Mouse (Mus musculus) MEL (cell line): Measurements from ENCODE around the gene Dnajc21. TPM values are rescaled to one million over a fixed set of nuclear protein-coding genes. Genes with fewer than 3 reads are reported as not detected.
A peak's percentile ranks its signal among the peaks of the same experiment; 100 is the strongest.

Experiments used
- DNase-seq: peaks from one replicate; pipeline ENCODE4 v3.0.0; 2011; ENCODE audit warnings: low read depth, low spot score
- H3K27ac ChIP-seq: 2 replicates; pipeline ENCODE4 v1.5.1; 2012; ENCODE audit warnings: low read depth, mild to moderate bottlenecking, control low read depth, low read length, moderate library complexity; ENCODE audit not compliant: control insufficient read depth
- H3K27me3 ChIP-seq, 2 experiments: fragments of 150-350 bp in 1 of 2; sonication (generic) in 1 of 2; 2 replicates each; pipeline ENCODE4 v1.6.1; 2012; ENCODE audit warnings: low read length in 2 of 2, mild to moderate bottlenecking in 2 of 2, improper control_type of control experiment in 1 of 2, moderate library complexity in 1 of 2; ENCODE audit not compliant: insufficient read depth in 2 of 2, control insufficient read depth in 1 of 2
- H3K36me3 ChIP-seq, 2 experiments: 2 replicates each; pipeline ENCODE4 v1.6.1; 2012 to 2014; ENCODE audit warnings: low read length in 2 of 2, improper control_type of control experiment in 1 of 2, inconsistent platforms in 1 of 2, mild to moderate bottlenecking in 1 of 2; ENCODE audit not compliant: insufficient read depth in 2 of 2, control insufficient read depth in 1 of 2
- H3K4me1 ChIP-seq, 2 experiments: fragments of 150-350 bp in 1 of 2; sonication (generic) in 1 of 2; 2 replicates each; pipeline ENCODE4 v1.6.1; 2012; ENCODE audit warnings: low read length in 2 of 2, improper control_type of control experiment in 1 of 2, mild to moderate bottlenecking in 1 of 2; ENCODE audit not compliant: insufficient read depth in 2 of 2, control insufficient read depth in 1 of 2
- H3K4me3 ChIP-seq, 2 experiments: fragments of 150-350 bp in 1 of 2; sonication (generic) in 1 of 2; 2 replicates each; pipeline ENCODE4 v1.5.1; 2012; ENCODE audit warnings: low read depth in 2 of 2, low read length in 2 of 2, mild to moderate bottlenecking in 2 of 2, moderate library complexity in 2 of 2, control low read depth in 1 of 2, improper control_type of control experiment in 1 of 2; ENCODE audit not compliant: control insufficient read depth in 1 of 2, insufficient read depth in 1 of 2
- H3K79me2 ChIP-seq: 2 replicates; pipeline ENCODE4 v1.6.1; 2012; ENCODE audit warnings: mild to moderate bottlenecking, low read length, moderate library complexity; ENCODE audit not compliant: control insufficient read depth, poor library complexity, insufficient read depth
- H3K9ac ChIP-seq: 2 replicates; pipeline ENCODE4 v1.6.1; 2012; ENCODE audit warnings: low read depth, mild to moderate bottlenecking, control low read depth, low read length, moderate library complexity; ENCODE audit not compliant: control insufficient read depth, poor library complexity, severe bottlenecking
- H3K9me3 ChIP-seq: fragments of 150-350 bp; sonication (generic); replicated peaks from 2 replicates; pipeline ENCODE4 v1.6.1; 2012; ENCODE audit warnings: mild to moderate bottlenecking, low read length, improper control_type of control experiment, moderate library complexity; ENCODE audit not compliant: insufficient read depth
- BHLHE40 ChIP-seq: IDR thresholded peaks from 2 replicates; pipeline ENCODE4 v1.6.1; 2012; ENCODE audit warnings: low read depth, mild to moderate bottlenecking, inconsistent platforms, low read length, improper control_type of control experiment, borderline replicate concordance
- CHD1 ChIP-seq: IDR thresholded peaks from 2 replicates; pipeline ENCODE4 v1.6.1; 2012; ENCODE audit warnings: low read depth, mild to moderate bottlenecking, inconsistent platforms, low read length, improper control_type of control experiment
- CHD2 ChIP-seq: IDR thresholded peaks from 2 replicates; pipeline ENCODE4 v1.6.1; 2011; ENCODE audit warnings: low read length, improper control_type of control experiment
- CTCF ChIP-seq, 3 experiments: IDR thresholded peaks in 2 of 3; conservative IDR thresholded peaks in 1 of 3; 2 replicates each; pipeline ENCODE4 v1.5.1; 2011 to 2012; ENCODE audit warnings: low read length in 3 of 3, low read depth in 2 of 3, mild to moderate bottlenecking in 2 of 3, improper control_type of control experiment in 1 of 3, inconsistent platforms in 1 of 3, mixed read lengths in 1 of 3, moderate library complexity in 1 of 3; ENCODE audit not compliant: control insufficient read depth in 1 of 3, insufficient read depth in 1 of 3, poor library complexity in 1 of 3, severe bottlenecking in 1 of 3
- E2F4 ChIP-seq: IDR thresholded peaks from 2 replicates; pipeline ENCODE4 v1.6.1; 2011; ENCODE audit warnings: low read depth, low read length, improper control_type of control experiment, borderline replicate concordance
- ELF1 ChIP-seq: IDR thresholded peaks from 2 replicates; pipeline ENCODE4 v1.6.1; 2014; ENCODE audit warnings: low read depth, mild to moderate bottlenecking, inconsistent platforms, low read length, improper control_type of control experiment, moderate library complexity
- EP300 ChIP-seq, 2 experiments: IDR thresholded peaks; 2 replicates each; pipeline ENCODE4 v1.6.1; 2011; ENCODE audit warnings: improper control_type of control experiment in 2 of 2, low read length in 2 of 2, low read depth in 1 of 2, mild to moderate bottlenecking in 1 of 2
- ETS1 ChIP-seq: IDR thresholded peaks from 2 replicates; pipeline ENCODE4 v1.6.1; 2012; ENCODE audit warnings: low read depth, mild to moderate bottlenecking, inconsistent platforms, low read length, improper control_type of control experiment, moderate library complexity
- GATA1 ChIP-seq: IDR thresholded peaks from 2 replicates; pipeline ENCODE4 v1.6.1; 2011; ENCODE audit warnings: low read depth, low read length, improper control_type of control experiment
- HCFC1 ChIP-seq: IDR thresholded peaks from 2 replicates; pipeline ENCODE4 v1.6.1; 2012; ENCODE audit warnings: low read depth, mild to moderate bottlenecking, inconsistent platforms, low read length, improper control_type of control experiment, moderate library complexity
- JUND ChIP-seq: IDR thresholded peaks from 2 replicates; pipeline ENCODE4 v1.6.1; 2011; ENCODE audit warnings: low read depth, mild to moderate bottlenecking, improper control_type of control experiment, low read length
- KAT2A ChIP-seq: conservative IDR thresholded peaks from 2 replicates; pipeline ENCODE4 v1.6.1; 2012; ENCODE audit warnings: low read depth, low read length, improper control_type of control experiment, inconsistent platforms
- MAFK ChIP-seq: IDR thresholded peaks from 2 replicates; pipeline ENCODE4 v1.6.1; 2011; ENCODE audit warnings: low read depth, mild to moderate bottlenecking, low read length, improper control_type of control experiment, borderline replicate concordance
- MAX ChIP-seq: IDR thresholded peaks from 2 replicates; pipeline ENCODE4 v1.6.1; 2011; ENCODE audit warnings: low read length, improper control_type of control experiment
- MAZ ChIP-seq: IDR thresholded peaks from 2 replicates; pipeline ENCODE4 v1.6.1; 2012; ENCODE audit warnings: low read depth, mild to moderate bottlenecking, inconsistent platforms, low read length, improper control_type of control experiment
- MEF2A ChIP-seq: IDR thresholded peaks from 2 replicates; pipeline ENCODE4 v1.6.1; 2014; ENCODE audit warnings: low read depth, mild to moderate bottlenecking, inconsistent platforms, low read length, improper control_type of control experiment; ENCODE audit not compliant: poor library complexity, insufficient replicate concordance, severe bottlenecking; ENCODE audit errors: extremely low read depth
- MXI1 ChIP-seq: IDR thresholded peaks from 2 replicates; pipeline ENCODE4 v1.6.1; 2011; ENCODE audit warnings: mild to moderate bottlenecking, low read depth, low read length, improper control_type of control experiment
- MYB ChIP-seq: IDR thresholded peaks from 2 replicates; pipeline ENCODE4 v1.6.1; 2011; ENCODE audit warnings: mild to moderate bottlenecking, low read depth, low read length, improper control_type of control experiment
- MYC ChIP-seq: IDR thresholded peaks from 2 replicates; pipeline ENCODE4 v1.6.1; 2011; ENCODE audit warnings: low read depth, mild to moderate bottlenecking, low read length, improper control_type of control experiment, moderate library complexity
- NELFE ChIP-seq: IDR thresholded peaks from 2 replicates; pipeline ENCODE4 v1.6.1; 2011; ENCODE audit warnings: low read depth, low read length, improper control_type of control experiment
- NRF1 ChIP-seq: IDR thresholded peaks from 2 replicates; pipeline ENCODE4 v1.6.1; 2014; ENCODE audit warnings: low read depth, mild to moderate bottlenecking, inconsistent platforms, low read length, improper control_type of control experiment, moderate library complexity; ENCODE audit not compliant: poor library complexity, insufficient read depth, severe bottlenecking
- POLR2A ChIP-seq, 2 experiments: IDR thresholded peaks; 2 replicates each; pipeline ENCODE4 v1.6.1; 2011 to 2012; ENCODE audit warnings: low read length in 2 of 2, mild to moderate bottlenecking in 2 of 2, control low read depth in 1 of 2, improper control_type of control experiment in 1 of 2, low read depth in 1 of 2, moderate library complexity in 1 of 2; ENCODE audit not compliant: control insufficient read depth in 1 of 2, insufficient read depth in 1 of 2, poor library complexity in 1 of 2
- POLR2AphosphoS2 ChIP-seq: IDR thresholded peaks from 2 replicates; pipeline ENCODE4 v1.6.1; 2011; ENCODE audit warnings: low read length, improper control_type of control experiment
- POLR2AphosphoS5 ChIP-seq: IDR thresholded peaks from 2 replicates; pipeline ENCODE4 v1.6.1; 2012; ENCODE audit warnings: low read depth, borderline replicate concordance, mild to moderate bottlenecking, inconsistent platforms, low read length, moderate library complexity, mixed read lengths
- RAD21 ChIP-seq: IDR thresholded peaks from 2 replicates; pipeline ENCODE4 v1.6.1; 2011; ENCODE audit warnings: mild to moderate bottlenecking, low read depth, low read length, improper control_type of control experiment
- RCOR1 ChIP-seq: IDR thresholded peaks from 2 replicates; pipeline ENCODE4 v1.6.1; 2012; ENCODE audit warnings: low read depth, mild to moderate bottlenecking, inconsistent platforms, low read length, improper control_type of control experiment
- SIN3A ChIP-seq: IDR thresholded peaks from 2 replicates; pipeline ENCODE4 v1.6.1; 2012; ENCODE audit warnings: low read length, improper control_type of control experiment, inconsistent platforms
- SMC3 ChIP-seq: IDR thresholded peaks from 2 replicates; pipeline ENCODE4 v1.6.1; 2011; ENCODE audit warnings: low read depth, low read length, improper control_type of control experiment
- TBP ChIP-seq: IDR thresholded peaks from 2 replicates; pipeline ENCODE4 v1.8.0; 2011; ENCODE audit warnings: low read depth, low read length, improper control_type of control experiment
- TCF12 ChIP-seq: IDR thresholded peaks from 2 replicates; pipeline ENCODE4 v1.6.1; 2014; ENCODE audit warnings: low read depth, mild to moderate bottlenecking, inconsistent platforms, low read length, improper control_type of control experiment, moderate library complexity
- USF1 ChIP-seq: IDR thresholded peaks from 2 replicates; pipeline ENCODE4 v1.6.1; 2014; ENCODE audit warnings: low read depth, mild to moderate bottlenecking, inconsistent platforms, low read length, improper control_type of control experiment, moderate library complexity
- USF2 ChIP-seq, 2 experiments: IDR thresholded peaks; 2 replicates each; pipeline ENCODE4 v1.6.1; 2011 to 2012; ENCODE audit warnings: improper control_type of control experiment in 2 of 2, low read length in 2 of 2, borderline replicate concordance in 1 of 2, inconsistent platforms in 1 of 2, low read depth in 1 of 2, mild to moderate bottlenecking in 1 of 2; ENCODE audit not compliant: insufficient read depth in 1 of 2
- ZKSCAN1 ChIP-seq: IDR thresholded peaks from 2 replicates; pipeline ENCODE4 v1.6.1; 2012; ENCODE audit warnings: low read depth, mild to moderate bottlenecking, inconsistent platforms, low read length, improper control_type of control experiment, moderate library complexity
- ZMIZ1 ChIP-seq: IDR thresholded peaks from 2 replicates; pipeline ENCODE4 v1.6.1; 2012; ENCODE audit warnings: low read depth, mild to moderate bottlenecking, inconsistent platforms, low read length, improper control_type of control experiment, moderate library complexity
- ZNF384 ChIP-seq: IDR thresholded peaks from 2 replicates; pipeline ENCODE4 v1.6.1; 2012; ENCODE audit warnings: low read depth, mild to moderate bottlenecking, inconsistent platforms, low read length, improper control_type of control experiment
- polyA plus RNA-seq, 2 experiments: library from polyadenylated mRNA; stranded (reverse) in 1 of 2; unstranded in 1 of 2; fragments of >175 nt in 1 of 2; fragments of >200 nt in 1 of 2; gene quantifications; 2 replicates each; pipeline versions ENCODE4 v1.2.1 to v1.2.4; 2012; ENCODE audit warnings: low replicate concordance in 2 of 2, low read depth in 1 of 2; ENCODE audit not compliant: insufficient read length in 2 of 2, insufficient read depth in 1 of 2, missing spikeins in 1 of 2
- total RNA-seq: library from RNA; depleted of rRNA; stranded (reverse); fragments of 300-350 nt; gene quantifications from 2 replicates; pipeline ENCODE4 v1.2.3, GENCODE M21; 2012; rRNA removed

Dnajc21 gene
- 40.8 and 44.0 TPM in 2 replicates for total RNA-seq
- 100 to 1,000 TPM in 1 of 2 experiments, 10 to 100 TPM in 1; 83.6 to 136 TPM for polyA plus RNA-seq

DNA sequence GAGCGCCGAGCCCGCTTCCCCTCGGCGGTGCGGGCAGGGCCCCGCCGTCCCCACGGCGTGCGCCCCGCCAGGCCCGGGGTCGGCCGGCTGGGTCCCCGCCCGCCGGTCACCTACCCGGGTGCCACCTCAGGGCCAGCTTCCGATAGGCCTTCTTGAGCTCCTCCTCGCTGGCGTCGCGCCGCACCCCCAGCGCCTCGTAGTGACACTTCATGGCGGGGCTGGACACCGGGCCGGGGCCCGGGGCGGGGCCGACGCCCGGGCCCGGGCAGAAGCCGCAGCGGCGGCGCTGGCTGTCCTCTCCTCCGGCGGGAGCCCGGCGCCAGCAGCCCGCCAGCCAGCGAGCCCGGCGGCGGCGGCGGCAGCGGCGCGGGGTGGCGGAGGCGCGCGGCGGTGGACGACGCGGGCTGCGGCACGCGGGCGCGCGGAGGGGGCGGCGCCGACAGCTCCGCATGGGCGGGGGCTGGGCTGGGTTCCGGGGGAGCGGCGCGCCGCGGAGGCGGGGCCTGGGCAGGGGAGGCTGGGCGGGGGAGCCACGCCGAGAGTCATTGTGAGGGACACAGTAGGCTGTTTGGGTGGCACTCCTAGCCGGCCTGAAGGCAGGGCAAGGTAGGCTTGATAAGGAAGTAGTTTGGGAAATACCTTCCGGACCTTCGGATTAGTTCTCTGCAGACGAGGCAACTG lies at the start of gene Dnajc21:
Gene Dnajc21, minus strand, starts transcription at position 366 of the 681 bp plus-strand sequence.
- Histone ChIP-seq H3K27me3 (no peaks in the 10 kb centered on the region), H3K36me3 (peaks cover 0 to 12% of the 10 kb centered on the region in 2 experiments; a peak in 3 of 4 replicates), H3K9me3 (no peaks in the 10 kb centered on the region), H3K4me3 (peak within 1 kb of the TSS; percentile 68 to 98), H3K4me1 (peaks cover 2 to 11% of the 10 kb centered on the region in 2 experiments), H3K79me2 (peaks cover 30% of the 10 kb centered on the region), H3K27ac (peak within 1 kb of the TSS; percentile 43), H3K9ac (peak within 1 kb of the TSS; percentile 77)
- peak; percentile 90 for DNase-seq
- TF ChIP-seq ZMIZ1 (peak; percentile 76), ETS1 (peak; percentile 15; the same call in 1 of the 2 replicates), RAD21 (no peak), MAFK (no peak), NELFE (peak; percentile 58), RCOR1 (no peak), USF2 (IDR thresholded peaks at IDR 0.05; ENCODE audit: borderline replicate concordance in 1 of 2, insufficient read depth in 1 of 2, low read depth in 1 of 2, low read length in 2 of 2) (no peak), ZKSCAN1 (0 out of 2 replicates have a peak, but pooled peaks have one; percentile 39), MYC (no peak), MAX (no peak), MAZ (peak; percentile 65; the same call in 1 of the 2 replicates), CHD2 (no peak), NRF1 (no peak; the same call in 1 of the 2 replicates), HCFC1 (peak; percentile 59; the same call in 1 of the 2 replicates), MYB (no peak), USF1 (no peak), KAT2A (no peak), GATA1 (peak; percentile 18; the same call in 1 of the 2 replicates), CTCF (IDR thresholded peaks at IDR 0.05 in 2 of 3, conservative IDR thresholded peaks at IDR 0.05 in 1 of 3; ENCODE audit: control insufficient read depth in 1 of 3, insufficient read depth in 1 of 3, low read depth in 2 of 3, low read length in 3 of 3, poor library complexity in 1 of 3, severe bottlenecking in 1 of 3) (no peak), POLR2AphosphoS5 (no peak), MXI1 (peak; percentile 70; the same call in 1 of the 2 replicates), ZNF384 (no peak), MEF2A (no peak), BHLHE40 (no peak), EP300 (IDR thresholded peaks at IDR 0.05; ENCODE audit: low read depth in 1 of 2, low read length in 2 of 2) (no peak), TCF12 (peak; percentile 24; the same call in 1 of the 2 replicates), SIN3A (0 out of 2 replicates have a peak, but pooled peaks have one; percentile 2), ELF1 (no peak), SMC3 (no peak), POLR2AphosphoS2 (no peak), TBP (no peak), E2F4 (no peak), POLR2A (IDR thresholded peaks at IDR 0.05; ENCODE audit: control insufficient read depth in 1 of 2, insufficient read depth in 1 of 2, low read depth in 1 of 2, low read length in 2 of 2, poor library complexity in 1 of 2) (peak; percentile 37 to 63; a peak in 3 of 4 replicates), JUND (no peak), CHD1 (no peak)
